Mouse (Mus musculus): ENCODE measurements around the gene Ccdc27.

- no peak for TF ChIP-seq POLR2A (IDR thresholded peaks at IDR 0.05; ENCODE audit: insufficient read depth, low read depth, low read length)
- TF ChIP-seq CTCF (IDR thresholded peaks at IDR 0.05; ENCODE audit: insufficient read depth, low read depth, low read length): no peak
Measured at GRCm38 (mm10) chr4:154045837-154046236, 3.4 kb upstream of the Ccdc27 start.

Measured in olfactory bulb, adult 2 months (tissue).